Comparison of ENCODE assay signal across 10 mouse cellular contexts in genomic region chr6:116004716-116005115, GRCm38 (mm10). TPM values are rescaled to one million over a fixed set of nuclear protein-coding genes. Genes with fewer than 3 reads are reported as not detected.
DNase-seq lines count a peak whose midpoint lies in the region; ATAC-seq and TF ChIP-seq lines count a peak whose summit lies in the region.
"Had no signal": no experiment of that assay in that cellular context is flagged by ENCODE, and none has a peak within 500 bp of the region (broad histone marks: within the 10 kb centered on the region; RNA-seq: fewer than 3 reads in every experiment).

No protein-coding gene starts in this region.

- DNase-seq in forebrain, embryonic 10.5 days (ENCODE audit: extremely low spot score, low spot score), result no peak
- DNase-seq in forebrain, embryonic 14.5 days (ENCODE audit: low spot score), result no peak
- DNase-seq in lung, adult 2 months, result peak; percentile 10
- no peak for DNase-seq in lung, postnatal 14 days
- DNase-seq in thymus, adult 2 months, result no peak
- no peak for DNase-seq in yolk sac, embryonic 10.5 days (ENCODE audit: low spot score)

- H3K79me2 ChIP-seq in macrophage (ENCODE audit: inconsistent target), result no peaks in the 10 kb centered on the region

- no peak for TF ChIP-seq CTCF in lung, adult 2 months (IDR thresholded peaks at IDR 0.05; ENCODE audit: insufficient read depth, low read length)
- TF ChIP-seq CTCF in thymus, adult 2 months (IDR thresholded peaks at IDR 0.05; ENCODE audit: borderline replicate concordance, control insufficient read depth, extremely low read depth, insufficient read depth, low read length, poor library complexity), result no peak

- WGBS in forebrain, embryonic 10.5 days, result 83% methylated on average over 6 of the region's 6 CpGs
- 92% methylated on average over 6 of the region's 6 CpGs for WGBS in forebrain, embryonic 14.5 days
- WGBS in lung, adult 2 months, result 81% methylated on average over 6 of the region's 6 CpGs
- WGBS in heart, embryonic 14.5 days, result 91% methylated on average over 6 of the region's 6 CpGs
- WGBS in macrophage (ENCODE audit: missing documents), result 12% methylated on average over 6 of the region's 6 CpGs
- 92% methylated on average over 6 of the region's 6 CpGs for WGBS in thymus, adult 2 months

- no peak for ATAC-seq in forebrain, embryonic 14.5 days
- no peak for ATAC-seq in heart, embryonic 14.5 days (ENCODE audit: insufficient number of reproducible peaks, insufficient read depth, low FRiP score, low read depth)

- H3K27ac ChIP-seq in forebrain, embryonic 10.5 days, result peak overlapping the region; percentile 36
- H3K27ac ChIP-seq in forebrain, embryonic 14.5 days (ENCODE audit: low read depth, low read length), result no peak overlapping the region
- H3K27ac ChIP-seq in heart, embryonic 14.5 days (replicated peaks in 1 of 2; ENCODE audit: control insufficient read depth in 1 of 2, insufficient read depth in 1 of 2, low read depth in 2 of 2, low read length in 2 of 2), result peak overlapping the region in 1 of 2 experiments; percentile 80; a peak in 2 of 4 replicates
- peak overlapping the region; percentile 92 for H3K27ac ChIP-seq in macrophage
- H3K27ac ChIP-seq in thymus, adult 2 months (ENCODE audit: control insufficient read depth, insufficient read depth, low read length), result no peak overlapping the region

- no peak overlapping the region for H3K4me3 ChIP-seq in forebrain, embryonic 10.5 days
- H3K4me3 ChIP-seq in forebrain, embryonic 14.5 days (ENCODE audit: low read depth, low read length), result no peak overlapping the region
- H3K4me3 ChIP-seq in lung, adult 2 months (replicated peaks; ENCODE audit: extremely low read depth, low read depth, low read length), result no peak overlapping the region
- no peak overlapping the region for H3K4me3 ChIP-seq in heart, embryonic 14.5 days (ENCODE audit: control insufficient read depth in 1 of 2, insufficient read depth in 1 of 2, low read depth in 1 of 2, low read length in 2 of 2)
- no peak overlapping the region for H3K4me3 ChIP-seq in macrophage (ENCODE audit: inconsistent target)
- no peak overlapping the region for H3K4me3 ChIP-seq in thymus, adult 2 months (ENCODE audit: control insufficient read depth, insufficient read depth, low read length)

- no peak for TF ChIP-seq POLR2A in lung, adult 2 months (IDR thresholded peaks at IDR 0.05; ENCODE audit: borderline replicate concordance, extremely low read depth, low read depth, low read length)
- TF ChIP-seq POLR2A in thymus, adult 2 months (IDR thresholded peaks at IDR 0.05; ENCODE audit: control insufficient read depth, extremely low read depth, insufficient read depth, low read length, poor library complexity), result no peak

- H3K9me3 ChIP-seq in forebrain, embryonic 10.5 days, result no peaks in the 10 kb centered on the region
- no peaks in the 10 kb centered on the region for H3K9me3 ChIP-seq in forebrain, embryonic 14.5 days (replicated peaks; ENCODE audit: control insufficient read depth, low read length)
- no peaks in the 10 kb centered on the region for H3K9me3 ChIP-seq in heart, embryonic 14.5 days (ENCODE audit: control insufficient read depth, low read length)

- no peak overlapping the region for H3K9ac ChIP-seq in forebrain, embryonic 14.5 days (ENCODE audit: low read length)
- peak overlapping the region; percentile 28; the same call in 1 of the 2 replicates for H3K9ac ChIP-seq in heart, embryonic 14.5 days (ENCODE audit: low read length)

- H3K27me3 ChIP-seq in forebrain, embryonic 10.5 days (ENCODE audit: poor library complexity, severe bottlenecking), result peaks cover 10% of the 10 kb centered on the region
- no peaks in the 10 kb centered on the region for H3K27me3 ChIP-seq in forebrain, embryonic 14.5 days (replicated peaks; ENCODE audit: control insufficient read depth, insufficient read depth, low read length)
- H3K27me3 ChIP-seq in heart, embryonic 14.5 days (ENCODE audit: control insufficient read depth, insufficient read depth, low read length), result no peaks in the 10 kb centered on the region
- H3K27me3 ChIP-seq in thymus, adult 2 months (ENCODE audit: control insufficient read depth, insufficient read depth, low read length), result no peaks in the 10 kb centered on the region

- no peaks in the 10 kb centered on the region for H3K36me3 ChIP-seq in forebrain, embryonic 10.5 days (replicated peaks)
- H3K36me3 ChIP-seq in forebrain, embryonic 14.5 days (ENCODE audit: control insufficient read depth, insufficient read depth, low read length), result no peaks in the 10 kb centered on the region
- no peaks in the 10 kb centered on the region for H3K36me3 ChIP-seq in heart, embryonic 14.5 days (ENCODE audit: control insufficient read depth, insufficient read depth, low read length)
- H3K36me3 ChIP-seq in macrophage (ENCODE audit: inconsistent target), result no peaks in the 10 kb centered on the region
- no peaks in the 10 kb centered on the region for H3K36me3 ChIP-seq in thymus, adult 2 months (ENCODE audit: control insufficient read depth, insufficient read depth, low read length)

- H3K4me2 ChIP-seq in forebrain, embryonic 14.5 days (ENCODE audit: low read length), result no peak overlapping the region
- no peak overlapping the region for H3K4me2 ChIP-seq in heart, embryonic 14.5 days (ENCODE audit: low read length)

- H3K4me1 ChIP-seq in forebrain, embryonic 10.5 days, result peaks cover 58% of the 10 kb centered on the region
- no peaks in the 10 kb centered on the region for H3K4me1 ChIP-seq in forebrain, embryonic 14.5 days (ENCODE audit: control insufficient read depth, insufficient read depth, low read length)
- peaks cover 29% of the 10 kb centered on the region for H3K4me1 ChIP-seq in lung, adult 2 months (ENCODE audit: control insufficient read depth, insufficient read depth, low read length)
- H3K4me1 ChIP-seq in heart, embryonic 14.5 days (ENCODE audit: control insufficient read depth in 2 of 2, insufficient read depth in 2 of 2, low read length in 2 of 2), result peaks cover 28 to 42% of the 10 kb centered on the region in 2 experiments
- H3K4me1 ChIP-seq in thymus, adult 2 months (replicated peaks; ENCODE audit: control insufficient read depth, insufficient read depth, low read length), result peaks cover 10% of the 10 kb centered on the region

RNA-seq across cellular contexts. Expression of gene Plxnd1, which starts 9.9 kb away (rescaled TPM):
- 23.9 and 28.0 TPM in 2 replicates for polyA plus RNA-seq in forebrain, embryonic 10.5 days (2016; fragmentation: Nextera tagmentation; extraction: Ambion mirVana)
- polyA plus RNA-seq in forebrain, embryonic 14.5 days (2014; fragmentation: Nextera tagmentation; extraction: Ambion mirVana), result 15.3 and 19.6 TPM in 2 replicates
- polyA plus RNA-seq in lung, adult 2 months (2012; rRNA removed), result 146 and 185 TPM in 2 replicates
- polyA plus RNA-seq in heart, embryonic 14.5 days (2014; fragmentation: Nextera tagmentation; extraction: Ambion mirVana), result 58.8 and 68.9 TPM in 2 replicates
- 1,000 to 10,000 TPM in 1 of 26 experiments, 100 to 1,000 TPM in 25; 192 to 1,896 (median 380) TPM for total RNA-seq in macrophage (2018; cell fraction: chromatin; rRNA removed)
- 100 to 1,000 TPM; 198 to 344 (median 273) TPM for total RNA-seq in macrophage (2018; cell fraction: cytosol; rRNA removed)
- total RNA-seq in macrophage (2018; cell fraction: nucleus; rRNA removed), result 100 to 1,000 TPM; 233 to 720 (median 426) TPM
- 130 to 283 TPM (median 243 TPM) in 3 replicates for polyA plus RNA-seq in macrophage (2018)
- polyA plus RNA-seq in thymus, adult 2 months (2012; rRNA removed), result 466 and 519 TPM in 2 replicates

RNA-seq across cellular contexts. Expression of gene H1foo, which starts 60.0 kb away (rescaled TPM):
- not detected in 2 replicates for polyA plus RNA-seq in forebrain, embryonic 10.5 days (2016; fragmentation: Nextera tagmentation; extraction: Ambion mirVana)
- not detected in 2 replicates for polyA plus RNA-seq in forebrain, embryonic 14.5 days (2014; fragmentation: Nextera tagmentation; extraction: Ambion mirVana)
- polyA plus RNA-seq in lung, adult 2 months (2012; rRNA removed), result not detected in 2 replicates
- not detected in 2 replicates for polyA plus RNA-seq in heart, embryonic 14.5 days (2014; fragmentation: Nextera tagmentation; extraction: Ambion mirVana)
- total RNA-seq in macrophage (2018; cell fraction: chromatin; rRNA removed), result 1 to 10 TPM in 1 of 26 experiments, not detected in 25; 1.4 TPM
- total RNA-seq in macrophage (2018; cell fraction: cytosol; rRNA removed), result under 1 TPM in 3 of 26 experiments, not detected in 23; 0.14 to 0.42 (median 0.19) TPM
- under 1 TPM in 1 of 26 experiments, not detected in 25; 0.76 TPM for total RNA-seq in macrophage (2018; cell fraction: nucleus; rRNA removed)
- polyA plus RNA-seq in macrophage (2018), result not detected in 3 replicates
- polyA plus RNA-seq in thymus, adult 2 months (2012; rRNA removed), result 0.71 and 0.81 TPM in 2 replicates
- total RNA-seq: adrenal gland, adult 18-20 months; MEL had no signal

Comparison
In these comparisons a context has a peak if more than half of its experiments do, and no peak if none do; other contexts are left out.
1. H3K27ac ChIP-seq: peak in forebrain, embryonic 10.5 days (single experiment) and macrophage (single experiment); none in forebrain, embryonic 14.5 days (single experiment) and thymus, adult 2 months (single experiment).